Mouse (Mus musculus) neural tube, postnatal 0 days (tissue): ENCODE data around the gene Slc22a19. TPM values are rescaled to one million over a fixed set of nuclear protein-coding genes. Genes with fewer than 3 reads are reported as not detected.

Source experiments
- polyA plus RNA-seq: library from polyadenylated mRNA; unstranded; fragments of >200 nt; fragmentation: Nextera tagmentation; extraction: Ambion mirVana; gene quantifications from 2 replicates; pipeline ENCODE4 v1.2.1, GENCODE M21; 2015

Slc22a19 gene
- not detected in 2 replicates for polyA plus RNA-seq

DNA sequence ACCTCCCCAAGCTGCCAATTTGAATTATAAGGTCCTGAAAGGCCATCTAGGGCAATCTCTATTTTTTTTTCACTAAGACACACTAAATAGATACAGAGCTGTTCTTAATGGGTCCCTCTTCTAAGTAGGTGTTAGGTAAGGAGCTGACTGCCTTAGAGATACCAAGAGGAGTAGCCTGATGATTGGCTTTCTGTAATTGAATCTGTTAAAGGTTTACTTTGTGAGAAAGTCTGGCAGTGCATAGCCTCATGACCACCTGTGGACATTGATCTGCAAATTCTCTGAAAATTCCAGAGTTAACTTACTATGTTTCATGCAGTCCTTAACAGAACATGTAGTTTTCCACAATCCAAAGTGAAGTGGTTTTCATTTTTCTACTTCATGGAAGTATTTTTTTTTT is at the start of gene Slc22a19:
TSS of gene Slc22a19 (minus strand) at position 163 of the 400 bp plus-strand sequence.

Other genes starting within 250 kb of the Slc22a19 start
- 702 and 731 TPM in 2 replicates for gene Rtn3, start 228.0 kb downstream of the Slc22a19 start, polyA plus RNA-seq
- 6.9 and 8.4 TPM in 2 replicates for gene Atl3, start 217.3 kb downstream of the Slc22a19 start, polyA plus RNA-seq
- 11.4 and 11.5 TPM in 2 replicates for gene Pla2g16, start 153.9 kb downstream of the Slc22a19 start, polyA plus RNA-seq
- 0.11 and 0.12 TPM in 2 replicates for gene Lgals12, start 104.1 kb downstream of the Slc22a19 start, polyA plus RNA-seq
- gene Hrasls5, start 98.8 kb downstream of the Slc22a19 start, polyA plus RNA-seq: not detected in 2 replicates
- not detected in 2 replicates for gene Slc22a26, start 91.4 kb upstream of the Slc22a19 start, polyA plus RNA-seq